Mouse (Mus musculus) liver, embryonic 14.5 days (tissue): ENCODE data around the gene Spns3. TPM values are rescaled to one million over a fixed set of nuclear protein-coding genes. Genes with fewer than 3 reads are reported as not detected.

ENCODE experiments used
- ATAC-seq: fragments of 200-750 bp; cut with Nextera tagmentation; 2 replicates; pipeline ENCODE4 v1.8.0; 2017; ENCODE audit warnings: moderate number of reproducible peaks, mild to moderate bottlenecking, moderate library complexity; ENCODE audit not compliant: insufficient read depth
- DNase-seq, 3 experiments: peaks; one replicate each; pipeline ENCODE4 v3.0.0-alpha.2; 2012 to 2013; ENCODE audit warnings: low read depth in 3 of 3, low spot score in 3 of 3
- H3K27ac ChIP-seq: fragments of 300-500 bp; sonication (generic); 2 replicates; pipeline ENCODE4 v1.5.1; 2014; ENCODE audit warnings: moderate library complexity, mild to moderate bottlenecking, control low read depth, inconsistent platforms
- H3K27me3 ChIP-seq: fragments of 300-500 bp; sonication (generic); 2 replicates; pipeline ENCODE4 v1.6.1; 2014; ENCODE audit warnings: mild to moderate bottlenecking, low read length, moderate library complexity; ENCODE audit not compliant: control insufficient read depth, insufficient read depth
- H3K36me3 ChIP-seq: fragments of 300-500 bp; sonication (generic); replicated peaks from 2 replicates; pipeline ENCODE4 v1.6.1; 2014; ENCODE audit warnings: low read depth; ENCODE audit not compliant: control insufficient read depth, insufficient read depth
- H3K4me1 ChIP-seq, 2 experiments: fragments of 200-500 bp in 1 of 2; fragments of 300-500 bp in 1 of 2; sonication (generic) in 1 of 2; replicated peaks; 2 replicates each; pipeline ENCODE4 v1.6.1; 2012 to 2014; ENCODE audit warnings: antibody characterized with exemption in 1 of 2, inconsistent platforms in 1 of 2, low read length in 1 of 2; ENCODE audit not compliant: control insufficient read depth in 2 of 2, insufficient read depth in 2 of 2
- H3K4me2 ChIP-seq: fragments of 300-500 bp; sonication (generic); 2 replicates; pipeline ENCODE4 v1.6.1; 2014; ENCODE audit warnings: low read depth, mild to moderate bottlenecking, control low read depth, moderate library complexity
- H3K4me3 ChIP-seq, 2 experiments: fragments of 200-500 bp in 1 of 2; fragments of 300-500 bp in 1 of 2; sonication (generic) in 1 of 2; 2 replicates each; pipeline ENCODE4 v1.5.1; 2012 to 2014; ENCODE audit warnings: low read depth in 2 of 2, low read length in 2 of 2, mild to moderate bottlenecking in 2 of 2, control low read depth in 1 of 2, inconsistent platforms in 1 of 2, moderate library complexity in 1 of 2; ENCODE audit not compliant: insufficient read depth in 1 of 2
- H3K9ac ChIP-seq: fragments of 300-500 bp; sonication (generic); replicated peaks from 2 replicates; pipeline ENCODE4 v1.6.1; 2014; ENCODE audit warnings: mild to moderate bottlenecking, control low read depth, moderate library complexity
- H3K9me3 ChIP-seq: fragments of 300-500 bp; sonication (generic); 2 replicates; pipeline ENCODE4 v1.6.1; 2016; ENCODE audit warnings: low read length, mixed read lengths; ENCODE audit not compliant: control insufficient read depth
- CTCF ChIP-seq: IDR thresholded peaks from 2 replicates; pipeline ENCODE4 v1.5.1; 2016; ENCODE audit warnings: antibody characterized with exemption, low read depth, control low read depth
- EP300 ChIP-seq: IDR thresholded peaks from 2 replicates; pipeline ENCODE4 v1.6.1; 2016; ENCODE audit warnings: antibody characterized with exemption, low read depth
- WGBS: fragments of 180-500 bp; shearing (Covaris S2); extraction: QIAGEN DNeasy Blood & Tissue Kit; methylation state at CpG from one replicate; pipeline ENCODE4 v1.1.7; 2014; ENCODE audit not compliant: insufficient replicate concordance; 5-methylcytosine and 5-hydroxymethylcytosine counted together
- polyA plus RNA-seq, 2 experiments: library from polyadenylated mRNA; depleted of rRNA in 1 of 2; stranded (reverse) in 1 of 2; unstranded in 1 of 2; fragments of >200 nt; fragmentation: Nextera tagmentation in 1 of 2; extraction: Ambion mirVana in 1 of 2; gene quantifications; 2 replicates each; pipeline versions ENCODE4 v1.2.1 to v1.2.3; 2012 to 2014

The Spns3 gene
- polyA plus RNA-seq, 2 experiments = 1.3 TPM

- H3K27ac ChIP-seq = no peak overlapping the region
- 67% methylated on average over 1 of the region's 1 CpGs for WGBS
Observed at GRCm38 (mm10) chr11:72477653-72478052, 72.7 kb downstream of the Spns3 start.

GRCm38 (mm10) chr11:72477182-72477581 is 73.1 kb downstream of the Spns3 start:
- no peak overlapping the region for H3K4me3 ChIP-seq
- no peak for TF ChIP-seq CTCF
- TF ChIP-seq EP300 = no peak
- DNase-seq (no peak), ATAC-seq (no peak)
- no peaks in the 10 kb centered on the region for H3K36me3 ChIP-seq
- H3K27me3 ChIP-seq = no peaks in the 10 kb centered on the region
- H3K9me3 ChIP-seq = no peaks in the 10 kb centered on the region
- no peak overlapping the region for H3K27ac ChIP-seq
- no peak overlapping the region for H3K4me2 ChIP-seq
- H3K9ac ChIP-seq = no peak overlapping the region
- 28% methylated on average over 5 of the region's 5 CpGs for WGBS
- peaks cover 32 to 72% of the 10 kb centered on the region in 2 experiments for H3K4me1 ChIP-seq

More at GRCm38 (mm10) chr11:72477653-72478052, 72.7 kb downstream of the Spns3 start:
- ATAC-seq (no peak), DNase-seq (no peak)
- Histone ChIP-seq H3K4me2 (no peak overlapping the region), H3K4me3 (no peak overlapping the region), H3K27me3 (no peaks in the 10 kb centered on the region), H3K9me3 (no peaks in the 10 kb centered on the region), H3K4me1 (peaks cover 37 to 77% of the 10 kb centered on the region in 2 experiments), H3K36me3 (no peaks in the 10 kb centered on the region), H3K9ac (no peak overlapping the region)
- TF ChIP-seq EP300 (no peak), CTCF (no peak)

- Histone ChIP-seq H3K4me3 (no peak overlapping the region), H3K27ac (no peak overlapping the region), H3K27me3 (no peaks in the 10 kb centered on the region), H3K4me2 (peak overlapping the region; percentile 38), H3K4me1 (peaks cover 22 to 63% of the 10 kb centered on the region in 2 experiments), H3K9me3 (no peaks in the 10 kb centered on the region), H3K36me3 (no peaks in the 10 kb centered on the region), H3K9ac (no peak overlapping the region)
- TF ChIP-seq EP300 (no peak), CTCF (no peak)
- ATAC-seq (no peak), DNase-seq (no peak)
- WGBS = 32% methylated on average over 7 of the region's 7 CpGs
Observed at GRCm38 (mm10) chr11:72476074-72476625, 74.2 kb downstream of the Spns3 start.

GRCm38 (mm10) chr11:72475408-72475807 is 74.9 kb downstream of the Spns3 start:
- H3K4me1 ChIP-seq = peaks cover 24 to 61% of the 10 kb centered on the region in 2 experiments
- WGBS = 5% methylated on average over 7 of the region's 7 CpGs
- no peaks in the 10 kb centered on the region for H3K27me3 ChIP-seq
- peak overlapping the region; percentile 38 for H3K4me2 ChIP-seq
- no peak for TF ChIP-seq CTCF
- TF ChIP-seq EP300 = peak; percentile 22; the same call in 1 of the 2 replicates
- no peak overlapping the region for H3K4me3 ChIP-seq
- peak overlapping the region; percentile 1; the same call in 1 of the 2 replicates for H3K27ac ChIP-seq
- H3K9ac ChIP-seq = no peak overlapping the region
- no peaks in the 10 kb centered on the region for H3K36me3 ChIP-seq
- ATAC-seq = peak; percentile 70; the same call in 1 of the 2 replicates
- no peak for DNase-seq
- no peaks in the 10 kb centered on the region for H3K9me3 ChIP-seq

GRCm38 (mm10) chr11:72474926-72475325 is 75.4 kb downstream of the Spns3 start:
- TF ChIP-seq CTCF (no peak), EP300 (no peak)
- peaks cover 25 to 63% of the 10 kb centered on the region in 2 experiments for H3K4me1 ChIP-seq
- ATAC-seq (peak; percentile 59), DNase-seq (peak in 1 of 3 experiments; percentile 26)
- no peak overlapping the region for H3K4me3 ChIP-seq
- peak overlapping the region; percentile 33 for H3K4me2 ChIP-seq
- no peaks in the 10 kb centered on the region for H3K9me3 ChIP-seq
- no peak overlapping the region for H3K9ac ChIP-seq
- 38% methylated on average over 3 of the region's 3 CpGs for WGBS
- peak overlapping the region; percentile 1; the same call in 1 of the 2 replicates for H3K27ac ChIP-seq
- H3K36me3 ChIP-seq = no peaks in the 10 kb centered on the region
- no peaks in the 10 kb centered on the region for H3K27me3 ChIP-seq
